Mouse (Mus musculus): ENCODE results near the gene Tas2r139. TPM values are rescaled to one million over a fixed set of nuclear protein-coding genes. Genes with fewer than 3 reads are reported as not detected.

Gene Tas2r139
- not detected for polyA plus RNA-seq (2017; shearing (Covaris generic))

DNA sequence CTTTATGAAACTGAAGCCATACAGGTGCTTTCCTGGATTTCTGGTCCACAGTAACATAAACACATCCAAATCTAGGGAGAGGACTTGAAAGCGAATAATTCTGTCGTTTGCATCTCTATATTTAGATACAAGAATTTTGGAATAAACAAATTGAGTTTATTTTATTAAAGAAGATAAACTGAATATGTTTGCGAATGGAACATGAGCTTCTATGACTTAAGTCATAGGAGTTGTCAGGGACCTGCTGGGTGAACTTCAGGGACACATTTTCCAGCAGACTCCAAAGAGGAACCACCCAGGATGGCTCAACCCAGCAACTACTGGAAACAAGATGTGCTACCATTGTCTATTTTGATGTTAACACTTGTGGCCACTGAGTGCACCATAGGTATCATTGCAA, at the start of gene Tas2r139:
Gene Tas2r139 (plus strand): TSS at position 301 of the 400 bp plus-strand sequence.

Other genes starting within 250 kb of the Tas2r139 start
- not detected for gene Sval1, start 189.3 kb upstream of the Tas2r139 start, polyA plus RNA-seq (2017; shearing (Covaris generic))
- gene Sval3, start 172.8 kb upstream of the Tas2r139 start, polyA plus RNA-seq (2017; shearing (Covaris generic)), result not detected
- gene Sva, start 102.5 kb upstream of the Tas2r139 start, polyA plus RNA-seq (2017; shearing (Covaris generic)), result not detected
- gene Tas2r144, start 74.4 kb downstream of the Tas2r139 start, polyA plus RNA-seq (2017; shearing (Covaris generic)), result not detected
- gene Gstk1, start 105.0 kb downstream of the Tas2r139 start, polyA plus RNA-seq (2017; shearing (Covaris generic)), result 12.2 TPM
- gene Tmem139, start 121.0 kb downstream of the Tas2r139 start, polyA plus RNA-seq (2017; shearing (Covaris generic)), result not detected
- gene Casp2, start 124.0 kb downstream of the Tas2r139 start, polyA plus RNA-seq (2017; shearing (Covaris generic)), result 77.0 TPM
- gene Clcn1, start 145.7 kb downstream of the Tas2r139 start, polyA plus RNA-seq (2017; shearing (Covaris generic)), result not detected
- not detected for gene Fam131b, start 183.7 kb downstream of the Tas2r139 start, polyA plus RNA-seq (2017; shearing (Covaris generic))
- 98.2 TPM for gene Zyx, start 208.7 kb downstream of the Tas2r139 start, polyA plus RNA-seq (2017; shearing (Covaris generic))
- gene Epha1, start 232.3 kb downstream of the Tas2r139 start, polyA plus RNA-seq (2017; shearing (Covaris generic)), result 0.38 TPM

All from inflammation-experienced regulatory T-cells, adult 16 weeks (primary cell).